Mouse (Mus musculus) hindbrain, embryonic 13.5 days (tissue): ENCODE results near the gene Esrra. TPM values are rescaled to one million over a fixed set of nuclear protein-coding genes. Genes with fewer than 3 reads are reported as not detected.
"Not testable (repeated sequence)": the region's sequence is repeated elsewhere in the genome, so short reads cannot be mapped to it uniquely, and the experiment has no call there.

Experiments
- ATAC-seq: fragments of 200-750 bp; cut with Nextera tagmentation; 2 replicates; pipeline ENCODE4 v1.8.0; 2017; ENCODE audit warnings: moderate TSS enrichment; ENCODE audit not compliant: low FRiP score
- H3K27ac ChIP-seq: fragments of 300-500 bp; sonication (generic); 2 replicates; pipeline ENCODE4 v1.5.1; 2015; ENCODE audit warnings: inconsistent platforms, mild to moderate bottlenecking, moderate library complexity
- H3K27me3 ChIP-seq: fragments of 300-500 bp; sonication (generic); 2 replicates; pipeline ENCODE4 v1.6.1; 2015; ENCODE audit warnings: mild to moderate bottlenecking, inconsistent platforms
- H3K36me3 ChIP-seq: fragments of 300-500 bp; sonication (generic); 2 replicates; pipeline ENCODE4 v1.6.1; 2015; ENCODE audit warnings: mild to moderate bottlenecking, inconsistent platforms
- H3K4me1 ChIP-seq: fragments of 300-500 bp; sonication (generic); replicated peaks from 2 replicates; pipeline ENCODE4 v1.6.1; 2015; ENCODE audit warnings: inconsistent platforms
- H3K4me2 ChIP-seq: fragments of 300-500 bp; sonication (generic); 2 replicates; pipeline ENCODE4 v1.6.1; 2015; ENCODE audit warnings: inconsistent platforms, mild to moderate bottlenecking, moderate library complexity
- H3K4me3 ChIP-seq: fragments of 300-500 bp; sonication (generic); 2 replicates; pipeline ENCODE4 v1.5.1; 2015; ENCODE audit warnings: mild to moderate bottlenecking, inconsistent platforms
- H3K9ac ChIP-seq: fragments of 300-500 bp; sonication (generic); 2 replicates; pipeline ENCODE4 v1.6.1; 2015; ENCODE audit warnings: mild to moderate bottlenecking, inconsistent platforms
- H3K9me3 ChIP-seq: fragments of 300-500 bp; sonication (generic); 2 replicates; pipeline ENCODE4 v1.6.1; 2016; ENCODE audit warnings: inconsistent platforms
- WGBS: fragments of 180-500 bp; shearing (Covaris S2); methylation state at CpG from one replicate; pipeline ENCODE4 v1.1.7; 2015; 5-methylcytosine and 5-hydroxymethylcytosine counted together
- polyA plus RNA-seq: library from polyadenylated mRNA; unstranded; fragments of >200 nt; fragmentation: Nextera tagmentation; extraction: Ambion mirVana; gene quantifications from 2 replicates; pipeline ENCODE4 v1.2.1, GENCODE M21; 2015

Gene Esrra
- polyA plus RNA-seq, 1 experiment from 2014 or later: 15.8 TPM

DNA sequence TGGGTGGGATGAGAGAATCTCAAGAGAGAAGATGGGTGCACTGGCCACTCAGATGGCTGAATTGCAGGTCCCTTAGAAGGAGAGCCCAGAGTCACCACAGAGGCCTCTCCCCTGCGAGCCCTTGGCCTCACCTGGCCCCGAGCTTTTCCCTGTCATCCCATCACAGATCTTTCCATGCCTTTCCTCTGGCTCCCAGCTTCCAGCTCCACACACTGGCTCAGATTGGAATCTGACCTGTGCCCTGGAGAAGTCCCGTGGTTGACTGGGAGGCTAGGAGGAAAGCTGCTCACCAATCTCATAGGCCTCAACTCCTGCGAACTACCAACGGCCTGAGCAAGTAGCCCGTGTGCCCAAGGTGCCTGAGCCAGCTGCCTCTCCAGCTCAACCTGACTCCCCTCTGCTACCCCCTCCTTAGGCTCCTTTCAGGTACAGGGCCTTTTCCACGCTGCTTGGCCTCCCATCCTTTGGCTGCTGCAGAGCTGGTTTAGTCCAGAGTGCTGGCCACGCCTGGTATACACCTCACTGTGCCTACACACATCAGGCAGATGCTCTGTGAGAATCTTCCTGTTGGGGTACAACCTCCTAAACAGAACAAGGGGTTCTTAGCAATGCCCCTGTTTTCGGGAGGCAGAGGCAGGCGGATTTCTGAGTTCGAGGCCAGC is 16.0 kb downstream of the Esrra start:
- Histone ChIP-seq H3K4me1 (peaks cover 26% of the 10 kb centered on the region), H3K9ac (no peak overlapping the region), H3K36me3 (peaks cover 41% of the 10 kb centered on the region), H3K27ac (no peak overlapping the region), H3K9me3 (no peaks in the 10 kb centered on the region), H3K4me3 (no peak overlapping the region), H3K27me3 (no peaks in the 10 kb centered on the region), H3K4me2 (no peak overlapping the region)
- 96% methylated on average over 11 of the region's 11 CpGs for WGBS
- ATAC-seq: no peak

DNA sequence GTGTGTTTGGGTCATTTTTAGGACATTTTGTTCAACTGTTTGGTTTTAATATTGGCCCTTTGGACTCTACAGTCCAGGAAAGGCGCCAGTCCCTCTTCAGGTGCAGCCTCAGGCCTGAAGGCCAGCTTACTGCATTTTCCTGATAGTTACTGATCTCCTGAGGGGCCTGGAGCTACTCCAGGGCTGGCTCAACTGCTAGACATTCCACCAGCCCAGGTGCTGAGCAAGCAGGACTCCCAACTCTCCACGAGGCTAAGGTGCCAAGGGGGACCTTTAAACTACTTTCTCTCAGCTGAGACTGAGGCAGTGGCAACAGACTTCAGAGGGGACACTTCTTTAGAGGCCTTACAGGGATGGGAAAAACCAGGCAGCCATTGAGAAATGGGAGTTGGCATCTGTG is 16.8 kb downstream of the Esrra start:
- Histone ChIP-seq H3K27me3 (no peaks in the 10 kb centered on the region), H3K27ac (no peak overlapping the region), H3K36me3 (peaks cover 41% of the 10 kb centered on the region), H3K4me2 (no peak overlapping the region), H3K9me3 (no peaks in the 10 kb centered on the region), H3K4me1 (peaks cover 23% of the 10 kb centered on the region), H3K4me3 (no peak overlapping the region), H3K9ac (no peak overlapping the region)
- WGBS: 95% methylated on average over 2 of the region's 2 CpGs
- no peak for ATAC-seq

GRCm38 (mm10) chr19:6903031-6903430 is 18.6 kb downstream of the Esrra start:
- WGBS: 100% methylated on average over 1 of the region's 1 CpGs
- no peaks in the 10 kb centered on the region for H3K9me3 ChIP-seq
- H3K9ac ChIP-seq: no peak overlapping the region
- peaks cover 11% of the 10 kb centered on the region for H3K4me1 ChIP-seq
- H3K27ac ChIP-seq: no peak overlapping the region
- no peaks in the 10 kb centered on the region for H3K27me3 ChIP-seq
- no peak overlapping the region for H3K4me2 ChIP-seq
- ATAC-seq: no peak
- peaks cover 41% of the 10 kb centered on the region for H3K36me3 ChIP-seq
- no peak overlapping the region for H3K4me3 ChIP-seq

GRCm38 (mm10) chr19:6899641-6900040 is 22.0 kb downstream of the Esrra start:
- 85% methylated on average over 4 of the region's 4 CpGs for WGBS
- Histone ChIP-seq H3K9ac (no peak overlapping the region), H3K27ac (no peak overlapping the region), H3K27me3 (no peaks in the 10 kb centered on the region), H3K36me3 (peaks cover 15% of the 10 kb centered on the region), H3K9me3 (0 out of 2 replicates have a peak, but pooled peaks cover 8% of the 10 kb centered on the region), H3K4me2 (no peak overlapping the region), H3K4me1 (no peaks in the 10 kb centered on the region), H3K4me3 (no peak overlapping the region)
- no peak for ATAC-seq

DNA sequence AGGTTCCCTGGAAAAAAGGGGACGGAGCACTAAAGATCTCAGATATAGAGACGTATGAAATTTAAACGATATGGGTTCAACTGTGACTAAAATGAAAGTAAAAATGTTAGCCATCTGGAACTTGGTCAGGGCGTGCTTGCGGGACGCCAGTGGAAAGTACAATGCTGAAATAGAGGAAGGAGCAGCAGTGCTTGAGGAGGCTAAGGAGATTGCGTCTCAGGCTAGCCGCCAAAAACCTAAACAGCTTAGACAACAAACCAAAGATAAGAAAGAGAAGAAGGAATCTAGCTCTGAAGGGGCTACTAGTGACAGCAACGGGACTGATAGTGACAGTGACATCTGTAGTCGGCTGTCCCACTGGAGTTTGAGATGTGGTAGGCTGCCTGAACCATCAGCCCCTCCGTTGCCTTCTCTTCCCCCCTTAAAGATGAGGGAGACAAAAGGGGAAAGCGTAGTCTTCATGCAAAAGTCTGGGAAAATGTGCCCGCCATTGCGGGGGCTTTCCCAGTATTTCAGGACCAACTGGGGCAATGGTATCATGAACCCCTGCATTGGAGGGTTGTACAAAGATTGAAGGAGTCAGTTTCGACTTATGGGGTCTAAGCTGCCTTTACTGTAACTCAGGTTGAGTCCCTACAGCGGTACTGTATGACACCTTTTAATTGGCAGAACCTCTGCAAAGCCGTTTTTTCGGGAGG is 25.9 kb downstream of the Esrra start:
- H3K27ac ChIP-seq, H3K27me3 ChIP-seq, ATAC-seq, H3K9ac ChIP-seq, H3K4me2 ChIP-seq, H3K4me1 ChIP-seq, H3K9me3 ChIP-seq, H3K4me3 ChIP-seq, H3K36me3 ChIP-seq: not testable (repeated sequence)
- 92% methylated on average over 18 of the region's 18 CpGs for WGBS

GRCm38 (mm10) chr19:6893731-6894451 is 27.7 kb downstream of the Esrra start:
- Histone ChIP-seq H3K36me3 (no peaks in the 10 kb centered on the region), H3K4me3 (no peak overlapping the region), H3K9ac (no peak overlapping the region), H3K4me1 (no peaks in the 10 kb centered on the region), H3K27ac (no peak overlapping the region), H3K4me2 (no peak overlapping the region), H3K9me3 (0 out of 2 replicates have a peak, but pooled peaks cover 8% of the 10 kb centered on the region), H3K27me3 (no peaks in the 10 kb centered on the region)
- ATAC-seq: no peak
- WGBS: 93% methylated on average over 14 of the region's 14 CpGs

DNA sequence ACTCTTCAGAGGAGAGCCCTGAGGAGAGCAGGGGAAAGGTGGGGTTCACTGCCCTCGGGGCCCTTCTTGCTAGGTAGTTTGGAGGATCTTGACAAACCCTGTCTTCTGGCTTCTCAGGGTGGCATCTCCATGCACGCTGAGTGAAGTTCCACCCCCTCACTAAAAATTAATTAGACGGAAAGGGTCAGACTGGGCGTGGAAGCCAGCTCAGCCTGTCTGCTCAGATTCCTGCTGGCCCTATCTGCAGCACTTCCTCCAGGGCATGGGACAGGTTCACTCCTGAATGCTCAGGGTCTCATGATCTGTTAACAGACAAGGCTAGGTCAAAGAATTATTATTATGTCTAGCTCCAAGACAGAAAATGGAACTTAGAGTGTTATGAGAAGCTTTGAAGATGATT is 29.1 kb downstream of the Esrra start:
- Histone ChIP-seq H3K4me2 (no peak overlapping the region), H3K27me3 (no peaks in the 10 kb centered on the region), H3K27ac (no peak overlapping the region), H3K9ac (no peak overlapping the region), H3K9me3 (0 out of 2 replicates have a peak, but pooled peaks cover 8% of the 10 kb centered on the region), H3K4me1 (no peaks in the 10 kb centered on the region), H3K4me3 (no peak overlapping the region), H3K36me3 (no peaks in the 10 kb centered on the region)
- WGBS: 67% methylated on average over 4 of the region's 4 CpGs
- no peak for ATAC-seq

DNA sequence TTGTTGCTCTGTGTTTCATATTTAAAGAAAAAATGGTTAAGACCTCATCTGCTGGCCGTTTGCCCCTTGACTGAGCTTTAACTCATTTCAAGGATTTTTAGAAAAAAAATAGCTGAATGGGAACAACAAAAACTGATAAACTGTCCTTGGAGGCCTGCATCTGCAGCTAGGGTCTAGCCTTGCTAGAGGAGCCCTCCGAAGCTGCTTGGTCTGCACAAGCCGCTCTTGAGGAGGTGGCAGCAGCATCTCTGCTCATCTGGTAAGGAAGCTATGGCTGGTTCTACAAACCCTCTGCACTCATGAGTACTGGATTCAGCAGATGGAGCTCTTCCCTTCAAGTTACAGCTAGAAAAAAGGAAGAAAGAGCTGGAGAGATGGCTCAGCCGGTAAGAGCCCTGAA is 43.6 kb downstream of the Esrra start:
- WGBS: 90% methylated on average over 4 of the region's 4 CpGs
- ATAC-seq: no peak
- H3K4me1 ChIP-seq: no peaks in the 10 kb centered on the region

GRCm38 (mm10) chr19:6876799-6877198 is 44.8 kb downstream of the Esrra start:
- H3K9ac ChIP-seq: no peak overlapping the region
- peaks cover 13% of the 10 kb centered on the region for H3K9me3 ChIP-seq
- H3K4me2 ChIP-seq: no peak overlapping the region
- H3K4me3 ChIP-seq: no peak overlapping the region
- no peaks in the 10 kb centered on the region for H3K4me1 ChIP-seq
- no peak overlapping the region for H3K27ac ChIP-seq
- H3K27me3 ChIP-seq: no peaks in the 10 kb centered on the region
- H3K36me3 ChIP-seq: no peaks in the 10 kb centered on the region
- ATAC-seq: no peak

More for the DNA sequence above, 43.6 kb downstream of the Esrra start:
- H3K4me3 ChIP-seq: no peak overlapping the region
- no peak overlapping the region for H3K27ac ChIP-seq
- no peaks in the 10 kb centered on the region for H3K27me3 ChIP-seq
- H3K9ac ChIP-seq: no peak overlapping the region
- H3K4me2 ChIP-seq: no peak overlapping the region
- H3K36me3 ChIP-seq: no peaks in the 10 kb centered on the region
- peaks cover 13% of the 10 kb centered on the region for H3K9me3 ChIP-seq

GRCm38 (mm10) chr19:6875834-6876233 is 45.8 kb downstream of the Esrra start:
- no peak overlapping the region for H3K27ac ChIP-seq
- H3K36me3 ChIP-seq: no peaks in the 10 kb centered on the region
- H3K4me2 ChIP-seq: no peak overlapping the region
- H3K9me3 ChIP-seq: peaks cover 8% of the 10 kb centered on the region
- H3K4me1 ChIP-seq: no peaks in the 10 kb centered on the region
- no peaks in the 10 kb centered on the region for H3K27me3 ChIP-seq
- 88% methylated on average over 6 of the region's 6 CpGs for WGBS
- H3K9ac ChIP-seq: no peak overlapping the region
- ATAC-seq: no peak
- H3K4me3 ChIP-seq: no peak overlapping the region

- no peak overlapping the region for H3K4me3 ChIP-seq
- no peak for ATAC-seq
- no peak overlapping the region for H3K9ac ChIP-seq
- WGBS: 88% methylated on average over 1 of the region's 1 CpGs
- no peaks in the 10 kb centered on the region for H3K4me1 ChIP-seq
- no peak overlapping the region for H3K4me2 ChIP-seq
- no peak overlapping the region for H3K27ac ChIP-seq
- H3K36me3 ChIP-seq: no peaks in the 10 kb centered on the region
- H3K27me3 ChIP-seq: no peaks in the 10 kb centered on the region
- no peaks in the 10 kb centered on the region; the same call in 1 of the 2 replicates for H3K9me3 ChIP-seq
Observed at GRCm38 (mm10) chr19:6874257-6874656, 47.4 kb downstream of the Esrra start.

DNA sequence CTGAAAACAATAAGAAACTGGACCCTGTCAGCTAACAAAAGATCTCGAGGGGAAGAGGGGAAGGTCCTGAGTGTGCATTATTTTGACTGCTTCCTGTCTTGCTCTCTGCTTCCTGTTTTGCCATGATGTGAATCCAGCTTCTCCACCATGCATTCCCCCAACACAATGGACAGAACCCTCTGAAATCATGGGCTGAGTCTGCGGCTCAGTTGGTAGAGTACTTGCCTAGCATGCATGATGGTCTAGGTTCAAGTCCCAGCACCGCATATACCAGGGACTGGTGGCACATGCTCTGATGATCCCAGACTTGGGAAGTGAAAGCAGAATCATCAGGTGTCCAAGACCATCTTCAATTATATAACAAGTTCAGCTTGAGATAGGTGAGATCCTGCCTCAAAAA is 48.9 kb downstream of the Esrra start:
- Histone ChIP-seq H3K9ac (no peak overlapping the region), H3K4me1 (no peaks in the 10 kb centered on the region), H3K27me3 (no peaks in the 10 kb centered on the region), H3K27ac (no peak overlapping the region), H3K36me3 (no peaks in the 10 kb centered on the region), H3K4me3 (no peak overlapping the region), H3K9me3 (no peaks in the 10 kb centered on the region; the same call in 1 of the 2 replicates), H3K4me2 (no peak overlapping the region)
- 75% methylated on average over 3 of the region's 3 CpGs for WGBS
- ATAC-seq: no peak
